Mouse (Mus musculus): ENCODE data around the gene Adipoq.
"Not testable (repeated sequence)": the region's sequence is repeated elsewhere in the genome, so short reads cannot be mapped to it uniquely, and the experiment has no call there.

Adipoq gene

DNA sequence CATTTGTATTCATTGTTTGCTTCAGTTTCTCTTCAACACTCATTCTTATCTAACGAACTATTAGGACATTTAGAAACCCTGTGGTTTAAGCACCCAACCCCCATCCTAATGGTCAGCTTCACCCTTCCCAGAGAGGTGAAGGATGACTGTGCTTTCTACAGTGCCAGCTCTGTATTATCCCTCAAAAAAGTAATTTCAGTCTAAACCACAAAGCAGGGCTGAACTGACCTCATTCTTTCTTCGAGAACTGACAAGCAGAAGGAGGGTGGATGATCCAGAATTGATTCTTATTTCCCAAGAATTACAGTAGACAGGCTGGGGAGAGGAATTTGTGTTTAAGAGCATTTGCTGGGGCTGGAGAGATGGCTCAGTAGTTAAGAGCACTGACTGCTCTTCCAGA lies 13.4 kb downstream of the Adipoq start:
- DNase-seq (ENCODE audit: low spot score in 2 of 2) = no peak

DNA sequence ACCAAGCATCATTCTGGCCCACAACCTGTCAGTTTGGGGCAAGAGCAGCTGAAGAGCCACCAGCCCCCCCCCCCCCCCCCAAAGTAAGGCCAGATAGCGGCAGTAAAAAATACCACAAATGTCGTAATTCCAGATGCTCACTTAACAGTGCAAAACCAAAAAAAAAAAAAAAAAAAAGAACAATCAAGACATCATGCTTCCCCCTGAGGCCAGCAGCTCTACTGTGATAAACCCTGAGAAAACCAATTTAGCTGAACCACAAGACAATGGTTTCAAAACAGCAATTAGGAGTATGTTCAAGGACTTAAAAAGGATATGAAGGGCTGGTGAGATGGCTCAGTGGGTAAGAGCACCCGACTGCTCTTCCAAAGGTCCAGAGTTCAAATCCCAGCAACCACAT lies 15.8 kb downstream of the Adipoq start:
- DNase-seq (ENCODE audit: low spot score in 2 of 2) = no peak

DNA sequence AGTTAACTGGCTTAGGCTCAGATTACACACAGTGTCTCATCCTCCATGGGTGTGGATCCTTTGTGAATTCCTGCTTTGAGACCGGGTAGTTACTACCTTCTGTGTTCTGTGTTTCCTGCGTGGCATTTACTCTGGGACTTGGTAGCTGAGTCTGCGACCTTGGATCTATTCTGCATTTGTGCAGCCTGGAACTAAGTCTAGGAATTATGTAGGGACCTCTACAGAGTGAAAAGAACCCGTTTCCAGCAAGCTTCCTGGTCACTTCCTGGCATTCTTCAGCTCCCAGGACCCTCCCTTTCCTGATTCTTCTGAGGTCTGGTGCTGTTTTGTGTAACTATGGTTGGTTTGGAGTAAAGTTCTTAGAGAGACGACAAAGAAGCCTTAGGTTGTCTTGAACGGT lies 18.1 kb downstream of the Adipoq start:
- DNase-seq (ENCODE audit: low spot score in 2 of 2) = no peak

DNA sequence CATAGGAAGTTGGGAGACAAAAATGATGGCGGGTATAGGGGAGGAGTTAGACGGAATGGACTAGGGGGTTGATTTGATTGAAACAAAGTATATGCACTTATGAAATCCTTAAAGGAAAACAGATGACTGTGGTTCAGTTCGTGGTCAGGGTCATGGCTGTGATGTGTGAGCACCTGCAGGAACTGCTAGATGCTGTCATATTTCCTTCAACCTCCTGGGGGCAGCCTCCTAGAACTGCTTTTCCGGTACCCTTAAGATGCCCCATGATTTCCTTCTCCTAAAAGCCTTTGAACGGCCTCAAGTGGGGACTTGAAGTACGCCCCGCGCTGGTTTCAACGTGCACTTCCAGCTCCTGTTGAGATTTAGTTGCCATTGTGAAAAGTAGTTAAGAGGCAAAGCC lies 19.1 kb downstream of the Adipoq start:
- DNase-seq (ENCODE audit: low spot score in 2 of 2) = no peak

DNA sequence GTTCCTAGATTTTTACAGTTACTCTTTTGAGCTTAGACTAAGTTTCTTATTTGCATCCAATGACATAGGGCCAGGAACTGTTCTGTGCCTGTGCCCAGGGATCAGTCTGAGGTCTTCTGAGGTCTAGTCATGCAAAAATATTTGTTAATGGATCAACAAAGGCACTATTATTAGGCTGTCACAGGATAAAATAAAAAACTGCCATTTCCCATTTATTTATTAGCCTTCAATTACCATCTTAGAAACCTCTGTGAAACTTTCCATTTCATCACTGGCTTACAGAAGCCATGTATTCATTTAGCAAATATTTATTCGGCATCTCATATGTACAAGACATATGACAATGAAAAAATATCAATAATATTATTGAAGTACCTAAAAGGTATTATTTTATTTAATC lies 20.3 kb downstream of the Adipoq start:
- no peak for DNase-seq (ENCODE audit: low spot score in 2 of 2)

DNA sequence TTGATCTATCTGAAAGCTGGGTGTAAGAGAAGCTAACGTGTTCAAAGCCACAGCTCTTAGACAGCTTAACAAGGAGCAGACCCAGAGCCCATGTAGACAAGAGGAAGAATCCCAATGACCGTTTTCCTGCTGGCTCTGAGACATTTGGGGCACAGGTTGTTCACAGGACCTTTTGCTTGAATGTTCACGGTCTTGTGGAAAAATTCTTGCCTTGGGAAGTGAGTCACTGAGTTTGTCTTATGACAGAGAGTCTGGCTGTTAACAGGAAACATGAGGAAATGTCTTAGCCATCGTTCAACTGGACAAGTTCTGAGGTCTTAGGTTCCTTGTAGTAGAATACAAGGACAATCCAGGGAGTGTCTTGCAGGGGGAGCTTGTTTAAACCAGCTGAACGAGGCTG lies 20.7 kb downstream of the Adipoq start:
- no peak for DNase-seq (ENCODE audit: low spot score in 2 of 2)

DNA sequence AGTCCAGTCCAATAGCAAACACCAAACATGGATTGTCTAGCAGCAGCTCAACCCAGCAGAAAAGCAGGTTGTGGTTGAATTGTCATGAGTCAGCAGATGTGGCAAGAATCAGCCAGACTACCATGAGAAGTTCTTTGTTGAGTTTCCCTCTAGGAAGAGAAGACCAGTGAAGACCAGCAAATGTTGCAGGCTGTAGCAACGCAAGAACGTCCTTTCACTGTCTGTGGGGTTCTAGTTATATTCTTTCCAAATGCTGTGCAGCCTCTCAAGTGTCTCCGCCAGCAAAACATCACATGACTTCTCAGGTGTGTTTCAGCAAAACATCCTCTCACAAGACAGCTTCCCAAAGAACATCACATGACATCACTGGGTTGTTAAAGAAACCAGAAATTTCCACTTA lies 24.5 kb downstream of the Adipoq start:
- no peak for DNase-seq (ENCODE audit: low spot score in 2 of 2)

DNA sequence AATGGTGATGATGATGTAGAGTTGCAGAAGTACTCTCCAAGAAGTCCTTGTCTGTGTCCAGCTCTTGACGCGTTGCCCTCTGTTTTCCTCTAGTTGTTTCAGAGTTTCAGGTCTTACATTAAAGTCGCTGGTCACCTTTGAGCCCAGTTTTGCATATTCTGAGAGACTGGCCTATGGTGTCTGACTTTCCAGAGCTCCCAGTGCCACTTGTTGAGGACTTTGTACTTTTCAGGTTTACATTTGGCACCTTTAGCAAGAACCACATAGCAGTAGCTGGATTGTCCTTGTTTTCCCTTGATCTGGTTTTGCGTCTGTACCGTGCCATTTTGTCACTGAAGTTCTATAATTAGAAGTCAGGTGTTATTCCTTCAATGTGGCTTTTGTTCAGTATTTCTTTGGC lies 27.6 kb downstream of the Adipoq start:
- no peak for DNase-seq (ENCODE audit: low spot score in 2 of 2)

DNA sequence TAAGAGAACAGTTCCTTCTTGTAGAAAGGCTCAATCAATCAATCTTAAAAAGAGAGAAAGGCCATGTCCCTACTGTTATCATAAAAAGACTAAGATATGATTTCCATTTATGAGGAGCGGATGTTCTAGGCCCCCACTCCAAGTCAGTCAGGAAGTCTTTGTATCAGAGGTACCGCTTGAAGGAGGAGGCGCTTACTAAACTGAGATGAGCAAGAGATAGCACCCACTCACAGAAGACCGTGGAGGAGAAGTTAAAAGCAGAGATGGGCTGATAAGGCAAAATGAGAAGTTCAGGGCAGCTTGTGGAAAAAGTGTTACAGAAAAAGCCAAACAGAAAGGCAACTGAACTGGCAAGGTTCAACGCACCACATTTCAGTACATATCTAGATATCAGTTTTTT lies 28.5 kb downstream of the Adipoq start:
- no peak for DNase-seq (ENCODE audit: low spot score in 2 of 2)

DNA sequence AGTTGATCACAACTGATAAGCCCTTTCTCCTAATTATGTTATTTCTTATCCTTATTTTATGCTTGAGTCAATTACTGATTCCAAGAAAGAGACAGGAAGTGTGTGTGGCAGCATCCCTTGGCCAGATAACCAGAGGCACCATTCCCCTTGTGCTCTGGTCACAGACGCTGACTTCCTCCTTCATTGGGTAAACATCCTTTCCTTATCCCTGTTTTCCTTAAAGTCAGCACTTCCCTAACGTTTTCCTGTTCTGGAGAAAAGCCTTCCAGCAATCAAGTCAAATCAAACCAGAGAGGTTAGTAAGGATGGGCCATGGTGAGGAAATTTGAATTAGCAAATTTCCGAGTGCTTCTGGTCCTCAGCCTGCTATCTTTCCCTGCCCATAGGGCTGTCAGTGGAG lies 29.6 kb downstream of the Adipoq start:
- no peak for DNase-seq (ENCODE audit: low spot score in 2 of 2)

DNA sequence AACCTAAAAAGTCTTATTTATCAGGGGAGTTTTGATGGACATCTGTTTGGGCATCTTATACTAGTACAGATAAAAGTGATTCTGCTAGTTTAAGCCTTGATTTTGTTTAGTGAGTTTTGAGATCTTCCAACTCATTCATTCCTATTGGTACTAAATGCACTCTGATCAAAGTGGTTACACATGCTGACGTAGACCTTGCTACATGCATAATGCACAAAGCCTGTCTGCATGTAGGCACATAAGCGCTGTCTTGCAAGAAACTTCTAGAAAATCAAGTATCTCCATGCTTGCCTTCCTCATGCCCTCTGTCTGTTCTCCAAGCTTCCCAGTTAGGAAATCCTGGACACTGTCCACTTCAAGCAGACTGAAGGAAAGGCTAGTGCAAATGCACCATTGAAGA lies 31.5 kb downstream of the Adipoq start:
- no peak for DNase-seq (ENCODE audit: low spot score in 2 of 2)

DNA sequence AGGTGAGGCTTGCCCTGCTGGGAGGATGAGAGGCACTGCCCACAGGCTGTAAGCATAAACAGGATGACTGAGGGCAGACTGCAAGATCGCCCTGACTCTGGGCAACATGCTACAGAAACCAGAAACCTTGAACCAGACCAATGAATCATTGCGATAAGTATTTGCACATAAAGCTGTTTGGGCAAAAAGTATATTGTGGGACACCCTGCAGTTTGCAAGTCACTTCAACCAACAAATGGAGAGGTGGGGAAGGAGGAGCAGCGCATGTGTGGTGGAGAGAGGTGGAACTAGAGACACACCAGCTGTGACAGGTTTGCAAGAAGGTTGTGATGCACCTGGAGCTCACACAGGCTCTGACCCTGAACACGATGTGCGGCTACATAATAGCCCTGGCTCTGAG lies 32.5 kb downstream of the Adipoq start:
- no peak for DNase-seq (ENCODE audit: low spot score in 2 of 2)

DNA sequence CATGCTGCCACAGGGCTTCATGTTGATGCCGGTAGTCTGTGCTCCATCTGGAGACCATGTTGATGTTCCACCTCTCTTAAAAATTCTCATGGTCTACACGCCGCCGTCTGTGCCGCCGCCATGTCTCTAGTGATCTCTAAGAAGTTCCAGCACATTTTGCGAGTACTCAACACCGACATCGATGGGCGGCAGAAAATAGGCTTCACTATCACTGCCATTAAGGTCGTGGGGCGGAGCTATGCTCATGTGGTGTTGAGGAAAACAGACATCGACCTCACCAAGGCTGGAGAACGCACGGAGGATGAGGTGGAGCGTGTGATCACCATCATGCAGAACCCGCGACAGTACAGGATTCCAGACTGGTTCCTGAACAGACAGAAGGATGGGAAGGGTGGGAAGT lies 33.1 kb downstream of the Adipoq start:
- DNase-seq (ENCODE audit: low spot score in 2 of 2) = not testable (repeated sequence)

DNA sequence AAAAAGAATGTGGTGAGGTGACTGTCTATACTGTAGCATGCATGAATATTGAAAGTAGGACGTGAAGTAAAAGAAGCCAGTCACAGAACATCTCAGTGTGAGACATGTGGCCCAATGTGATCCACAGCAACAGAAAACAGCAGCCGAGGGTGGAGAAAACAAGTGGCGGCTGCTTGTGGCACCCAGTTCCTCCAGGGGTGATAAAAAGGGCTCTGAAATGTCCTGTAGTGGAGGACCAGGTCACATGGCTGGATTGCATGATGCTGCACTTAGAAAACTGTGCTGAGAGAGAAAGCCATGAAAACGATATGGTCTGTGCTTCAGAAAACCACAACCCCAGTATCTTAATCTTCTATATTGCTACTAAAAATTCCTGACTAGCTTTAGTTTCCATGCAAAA lies 34.7 kb downstream of the Adipoq start:
- no peak for DNase-seq (ENCODE audit: low spot score in 2 of 2)

DNA sequence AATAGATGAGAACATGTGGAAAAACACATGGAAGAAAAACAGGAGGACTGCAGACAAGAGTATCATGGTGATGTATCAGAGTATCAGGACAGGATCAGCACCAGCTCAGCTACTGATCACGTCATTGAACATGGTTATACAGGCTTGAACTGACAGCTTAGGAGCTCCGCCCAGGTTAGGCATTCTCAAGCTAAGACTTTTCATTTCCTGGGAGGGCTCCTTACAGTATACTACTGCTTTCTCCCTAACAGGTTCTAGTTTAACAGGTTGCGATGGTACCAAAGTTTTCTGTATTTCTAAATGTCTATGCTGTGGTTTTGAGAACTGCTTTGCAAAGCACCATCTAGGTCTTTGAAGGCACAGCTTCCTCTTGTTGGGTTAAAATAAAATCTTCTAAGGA lies 35.2 kb downstream of the Adipoq start:
- no peak for DNase-seq (ENCODE audit: low spot score in 2 of 2)

DNA sequence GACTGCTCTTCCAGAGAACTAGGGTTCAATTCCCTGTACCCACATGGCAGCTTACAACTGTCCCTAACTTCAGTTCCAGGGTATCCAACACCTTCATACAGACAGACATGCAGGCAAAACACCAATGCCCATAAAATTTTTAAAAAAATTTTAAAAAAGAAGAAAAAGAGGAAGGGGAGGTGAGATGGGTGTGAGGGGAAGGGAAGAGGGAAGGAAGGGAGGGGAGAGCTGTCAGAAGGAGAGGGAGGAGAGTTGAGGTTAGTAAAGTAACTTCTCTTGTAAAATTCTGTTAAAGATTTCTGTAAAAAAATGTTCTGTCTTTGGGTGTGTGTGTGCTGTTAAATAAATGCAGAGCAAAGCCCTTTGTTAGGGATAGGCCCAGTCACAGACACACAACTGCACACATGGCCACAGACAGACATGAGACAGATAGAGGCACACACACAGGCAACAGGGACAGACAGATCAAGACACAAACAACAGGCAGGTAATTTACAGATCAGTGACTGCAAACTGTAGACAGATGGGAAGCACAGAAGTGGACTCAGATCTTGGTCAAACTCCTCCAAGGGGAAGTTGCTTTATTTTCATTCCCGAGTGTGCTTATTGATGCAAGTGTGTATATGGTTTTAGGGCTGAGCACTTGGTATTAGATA lies 35.7 kb downstream of the Adipoq start:
- no peak for DNase-seq (ENCODE audit: low spot score in 2 of 2)

DNA sequence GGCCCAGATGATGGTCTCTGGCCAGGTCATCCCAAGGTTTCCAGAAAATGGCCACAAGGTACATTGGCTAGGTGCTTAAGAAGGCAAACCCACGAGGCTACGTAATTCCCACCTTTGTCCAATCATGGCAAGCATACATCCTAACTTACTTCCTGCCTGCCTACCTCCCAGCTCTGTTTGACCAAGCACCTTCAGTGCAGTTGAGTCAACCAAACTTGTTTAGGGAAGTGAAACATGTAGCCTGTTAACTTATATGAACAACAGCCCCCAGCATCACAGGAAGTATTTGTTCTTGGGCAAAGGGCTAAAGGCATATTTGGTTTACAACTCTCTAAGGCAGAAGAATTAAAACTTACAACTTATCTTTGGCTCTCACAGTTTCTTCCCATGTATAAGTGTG lies 39.5 kb downstream of the Adipoq start:
- DNase-seq (ENCODE audit: low spot score in 2 of 2) = no peak

DNA sequence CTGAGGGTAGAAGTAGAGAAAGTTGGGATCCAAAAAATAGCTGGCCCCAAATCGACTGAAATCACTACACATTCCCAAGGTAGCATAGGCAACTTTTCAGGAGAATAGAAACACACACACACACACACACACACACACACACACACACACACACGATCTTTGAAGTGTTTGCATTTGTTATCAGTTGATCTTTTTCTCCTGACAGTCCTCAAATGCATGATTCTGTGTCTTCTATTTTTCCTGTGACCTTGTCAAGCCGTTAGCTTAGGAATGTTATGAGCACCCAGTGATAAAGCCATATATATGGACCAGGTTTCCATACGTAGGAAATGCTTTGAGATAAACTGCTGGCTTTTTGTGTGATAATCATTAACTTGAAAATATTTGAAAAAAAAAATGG lies 40.1 kb downstream of the Adipoq start:
- DNase-seq (ENCODE audit: low spot score in 2 of 2) = no peak

DNA sequence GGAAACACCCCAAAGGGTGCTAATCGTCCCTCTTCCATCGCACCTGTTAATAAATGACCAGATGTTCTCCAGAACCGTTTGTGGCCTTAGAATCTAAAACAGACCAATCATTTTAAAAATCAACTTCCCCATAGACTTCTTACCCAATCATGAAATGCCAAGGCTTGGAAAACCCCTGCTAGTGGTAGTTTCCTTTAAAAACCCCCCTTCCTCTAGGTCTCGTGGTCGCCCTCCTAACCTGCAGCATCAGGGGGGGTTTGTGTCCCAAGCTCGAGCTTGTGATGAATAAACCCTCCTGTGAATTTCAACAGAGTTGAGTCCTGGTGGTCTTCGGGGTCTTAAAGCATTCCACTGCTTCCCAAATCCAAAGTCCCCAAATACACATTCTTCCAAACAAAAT lies 41.6 kb downstream of the Adipoq start:
- no peak for DNase-seq (ENCODE audit: low spot score in 2 of 2)

DNA sequence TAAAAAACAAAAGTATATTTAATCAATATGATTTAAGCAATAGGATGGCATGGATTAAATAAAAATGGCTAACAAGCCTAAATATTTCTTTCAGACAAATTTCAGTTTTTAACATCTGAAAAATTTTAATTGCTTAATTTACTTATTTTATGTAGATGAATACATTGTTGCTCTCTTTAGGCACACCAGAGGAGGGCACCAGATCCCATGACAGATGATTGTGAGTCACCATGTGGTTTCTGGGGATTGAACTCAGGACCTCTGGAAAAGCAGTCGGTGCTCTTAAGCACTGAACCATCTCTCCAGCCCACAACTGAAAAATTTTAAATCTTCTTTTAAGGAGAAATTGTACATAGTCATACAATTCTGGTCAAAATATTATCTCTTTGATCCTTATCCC lies 43.3 kb downstream of the Adipoq start:
- DNase-seq (ENCODE audit: low spot score in 2 of 2) = no peak

DNA sequence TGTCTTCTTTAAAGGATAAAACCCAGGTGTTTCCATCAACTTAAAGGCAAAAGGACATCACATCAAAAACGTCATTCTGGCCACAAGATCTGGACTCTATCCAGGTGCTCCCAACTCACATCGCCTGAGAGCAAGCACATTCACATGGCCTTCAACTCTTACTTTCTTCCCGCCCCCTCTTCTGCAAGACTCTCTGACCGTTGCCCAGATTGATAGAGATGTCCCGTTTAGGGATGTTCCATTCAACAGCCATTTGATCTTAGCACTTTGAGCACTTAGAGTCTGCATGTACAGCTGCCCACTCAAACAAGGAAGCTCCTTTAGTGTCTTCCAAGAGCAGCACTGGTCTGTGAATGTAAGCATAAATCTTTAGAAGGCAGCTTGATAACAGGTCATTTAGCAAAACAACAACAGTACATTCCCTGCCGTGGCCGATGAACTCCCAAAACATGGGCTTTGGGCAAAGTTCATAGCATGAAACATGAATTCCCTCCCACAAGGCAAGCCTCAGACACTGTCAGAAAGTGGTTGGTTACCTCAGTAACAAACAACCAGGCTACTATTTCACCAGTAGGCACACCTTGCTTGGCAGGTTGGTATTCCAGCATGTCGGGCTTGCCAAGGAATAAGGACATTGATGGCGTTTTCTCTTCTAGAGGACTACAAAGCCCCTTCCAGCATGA lies 45.4 kb downstream of the Adipoq start:
- DNase-seq (ENCODE audit: low spot score in 2 of 2) = no peak

DNA sequence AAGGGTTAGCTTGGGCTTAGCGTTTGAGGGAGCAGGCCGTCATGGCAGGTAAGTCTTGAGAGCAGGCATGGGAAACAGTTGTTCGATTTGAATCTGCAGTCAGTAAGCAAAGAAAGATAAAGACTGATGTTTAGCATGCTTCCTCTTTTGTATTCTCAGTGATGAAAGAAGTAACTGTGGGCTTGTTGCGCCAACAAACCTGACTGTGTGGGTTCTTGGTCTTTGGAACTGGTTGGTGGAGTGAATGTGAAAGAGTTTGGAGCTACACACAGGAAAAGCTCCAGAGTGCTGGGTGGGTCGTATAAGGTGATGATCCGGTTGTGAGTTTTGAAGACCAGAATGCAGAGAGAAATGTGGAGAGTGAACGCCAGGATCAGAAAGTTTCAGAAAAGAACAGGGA lies 49.3 kb downstream of the Adipoq start:
- no peak for DNase-seq (ENCODE audit: low spot score in 2 of 2)

DNA sequence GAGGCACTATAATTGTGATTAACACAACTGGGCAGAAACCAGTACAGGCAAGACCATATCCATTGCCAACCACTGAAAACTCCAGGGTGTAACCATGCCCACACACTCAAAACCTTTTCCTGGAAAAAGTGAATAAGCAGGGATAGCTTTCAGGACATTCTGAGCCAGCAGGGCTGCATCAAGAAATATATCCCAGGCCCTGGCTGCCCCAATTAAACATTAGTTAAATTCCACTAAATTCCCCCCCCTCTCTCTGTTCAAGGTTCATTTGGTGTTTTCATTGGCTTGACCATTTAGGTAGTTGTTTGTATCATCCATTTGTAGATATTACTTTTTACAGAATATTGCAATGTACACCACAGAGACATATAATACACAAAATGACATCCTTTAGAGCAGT lies 50.0 kb downstream of the Adipoq start:
- DNase-seq (ENCODE audit: low spot score in 2 of 2) = no peak

DNA sequence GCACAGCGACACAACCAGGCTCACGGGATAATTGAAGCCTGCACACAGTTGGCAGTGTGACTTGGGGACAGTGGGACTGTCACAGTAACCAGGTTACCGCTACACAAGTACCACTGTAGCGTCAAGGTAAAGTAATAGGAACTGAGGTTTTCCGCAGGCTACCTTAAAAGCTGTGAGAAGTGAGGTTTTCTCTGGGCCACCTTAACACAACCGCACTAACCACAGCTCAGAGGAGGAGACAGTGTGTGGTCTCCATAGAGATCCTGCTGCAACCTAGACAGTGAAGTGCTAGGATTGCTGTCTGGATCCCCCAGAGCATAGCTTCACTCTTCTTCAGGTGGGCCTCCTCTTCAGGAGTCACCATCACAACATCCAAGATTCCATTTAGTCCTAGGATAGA lies 50.5 kb downstream of the Adipoq start:
- DNase-seq (ENCODE audit: low spot score in 2 of 2) = no peak

Data from spleen, postnatal 14 days (tissue).